Mouse (Mus musculus): ENCODE results near the gene 4930579F01Rik.

- no peak for TF ChIP-seq CTCF (conservative IDR thresholded peaks at IDR 0.05; ENCODE audit: low read length)
- no peak for TF ChIP-seq NANOG (IDR thresholded peaks at IDR 0.05; ENCODE audit: borderline replicate concordance, low read length)
Observed at GRCm38 (mm10) chr3:138131168-138131567, 62.5 kb downstream of the 4930579F01Rik start.
